Mouse (Mus musculus): Measurements from ENCODE around the gene 1500009C09Rik. TPM values are rescaled to one million over a fixed set of nuclear protein-coding genes. Genes with fewer than 3 reads are reported as not detected.

1500009C09Rik gene
- total RNA-seq (2017): not detected in 3 replicates

DNA sequence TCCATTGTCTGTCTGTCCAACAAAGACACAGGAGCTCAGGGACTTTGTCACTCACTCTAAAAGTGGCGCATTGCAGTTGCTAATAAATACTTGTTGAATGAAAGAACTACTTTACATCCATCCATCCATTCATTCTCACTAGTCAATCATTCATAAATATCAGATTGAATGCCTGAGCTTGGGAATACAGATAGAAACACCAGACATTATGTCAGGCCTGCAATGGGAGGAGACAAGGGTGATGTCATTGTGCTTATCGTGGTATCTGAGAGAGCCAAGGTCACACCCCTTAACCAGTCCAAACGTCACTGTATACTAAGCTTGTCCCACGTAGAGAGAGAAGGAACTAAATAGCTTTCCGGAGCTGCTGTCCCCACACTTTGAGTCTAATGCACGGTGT lies at the start of gene 1500009C09Rik:
Gene 1500009C09Rik (plus strand): TSS at position 301 of the 400 bp plus-strand sequence.
- ATAC-seq (replicated peaks; ENCODE audit: insufficient number of reproducible peaks, low FRiP score, low TSS enrichment, poor library complexity, severe bottlenecking): no peak

DNA sequence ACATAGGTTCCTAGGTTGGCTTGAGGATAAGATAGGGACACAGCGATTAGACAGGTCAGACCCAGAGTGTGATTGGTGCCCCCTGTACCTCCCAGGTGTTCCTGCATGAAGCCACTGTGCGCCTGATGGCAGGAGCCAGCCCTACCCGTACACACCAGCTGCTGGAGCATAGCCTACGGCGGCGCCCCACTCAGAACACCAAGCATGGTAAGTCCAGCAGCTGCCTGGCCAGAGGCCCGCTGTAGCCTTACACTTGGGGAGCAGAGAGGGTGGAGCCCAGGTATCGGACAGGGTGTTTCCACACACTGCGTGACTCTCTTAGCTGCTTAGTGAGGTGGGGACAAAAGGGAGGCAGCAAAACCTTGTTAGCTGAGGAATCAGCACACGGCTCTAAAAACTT lies 49.1 kb upstream of the 1500009C09Rik start:
- ATAC-seq (replicated peaks; ENCODE audit: insufficient number of reproducible peaks, low FRiP score, low TSS enrichment, poor library complexity, severe bottlenecking): no peak

DNA sequence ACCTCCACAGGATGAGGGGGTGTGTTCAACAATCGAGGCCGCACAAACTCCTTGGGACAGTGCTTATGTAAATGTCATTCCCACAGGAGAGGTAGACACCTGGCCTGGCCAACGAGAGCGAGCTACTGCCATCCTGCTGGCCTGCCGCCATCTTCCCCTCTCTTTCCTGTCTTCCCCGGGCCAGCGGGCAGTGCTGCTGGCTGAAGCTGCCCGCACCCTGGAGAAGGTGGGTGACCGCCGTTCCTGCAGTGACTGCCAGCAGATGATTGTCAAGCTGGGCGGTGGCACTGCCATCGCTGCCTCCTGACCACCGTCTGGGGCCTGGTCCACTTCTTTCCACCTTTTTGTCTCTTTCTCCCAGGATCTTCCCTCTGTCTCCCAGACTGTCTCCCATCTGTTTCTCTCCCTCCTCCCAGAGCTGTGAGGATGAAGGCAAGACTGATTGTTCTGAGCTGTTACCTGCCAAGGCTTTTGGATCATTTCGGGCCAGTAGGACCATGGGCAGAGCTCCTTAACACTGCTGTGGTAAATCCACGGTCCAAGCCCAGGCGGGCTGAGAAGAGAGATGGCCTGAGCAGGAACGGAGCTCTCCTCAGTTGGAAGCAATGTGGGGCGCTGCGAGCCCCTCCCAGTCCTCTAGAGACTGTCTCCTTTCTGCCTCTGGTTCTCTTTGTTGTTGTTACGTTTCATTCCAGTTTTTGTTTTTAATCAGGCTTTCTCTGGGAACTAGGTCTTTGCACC lies 48.4 kb upstream of the 1500009C09Rik start:
- ATAC-seq (replicated peaks; ENCODE audit: insufficient number of reproducible peaks, low FRiP score, low TSS enrichment, poor library complexity, severe bottlenecking): no peak

DNA sequence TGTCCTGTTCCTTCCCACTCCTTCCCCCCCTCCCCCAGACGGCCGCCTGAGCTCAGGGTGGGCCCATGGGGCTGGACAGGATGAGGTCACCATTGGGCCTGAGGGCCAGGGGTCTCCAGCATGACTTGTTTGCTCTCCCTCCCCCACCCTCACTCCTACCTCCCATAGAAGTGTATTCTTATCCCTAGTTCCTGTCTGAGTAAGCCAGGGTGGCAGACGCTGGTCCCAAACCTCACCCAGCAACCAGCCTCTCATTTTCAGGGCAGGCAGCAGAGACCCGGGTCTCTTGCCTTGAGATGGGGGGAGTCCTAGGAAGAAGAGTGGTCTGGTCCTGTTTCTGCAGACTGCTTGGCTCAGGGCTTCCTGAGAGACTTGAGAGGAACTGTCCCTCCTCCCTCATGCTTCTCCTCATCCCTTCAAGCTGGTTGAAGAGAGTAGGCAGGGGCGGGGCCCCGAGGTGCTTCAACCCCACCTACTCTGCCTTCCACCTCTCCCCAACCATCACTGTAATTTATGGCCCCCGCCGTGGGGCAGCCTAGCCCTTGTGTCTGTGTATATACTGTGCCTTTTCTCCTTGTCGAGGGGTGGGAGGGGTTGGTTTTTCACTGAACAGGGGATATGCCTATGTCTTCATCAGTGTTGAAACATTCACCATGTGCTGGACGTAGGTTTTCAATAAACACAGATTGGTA lies 47.4 kb upstream of the 1500009C09Rik start:
- no peak for ATAC-seq (replicated peaks; ENCODE audit: insufficient number of reproducible peaks, low FRiP score, low TSS enrichment, poor library complexity, severe bottlenecking)

DNA sequence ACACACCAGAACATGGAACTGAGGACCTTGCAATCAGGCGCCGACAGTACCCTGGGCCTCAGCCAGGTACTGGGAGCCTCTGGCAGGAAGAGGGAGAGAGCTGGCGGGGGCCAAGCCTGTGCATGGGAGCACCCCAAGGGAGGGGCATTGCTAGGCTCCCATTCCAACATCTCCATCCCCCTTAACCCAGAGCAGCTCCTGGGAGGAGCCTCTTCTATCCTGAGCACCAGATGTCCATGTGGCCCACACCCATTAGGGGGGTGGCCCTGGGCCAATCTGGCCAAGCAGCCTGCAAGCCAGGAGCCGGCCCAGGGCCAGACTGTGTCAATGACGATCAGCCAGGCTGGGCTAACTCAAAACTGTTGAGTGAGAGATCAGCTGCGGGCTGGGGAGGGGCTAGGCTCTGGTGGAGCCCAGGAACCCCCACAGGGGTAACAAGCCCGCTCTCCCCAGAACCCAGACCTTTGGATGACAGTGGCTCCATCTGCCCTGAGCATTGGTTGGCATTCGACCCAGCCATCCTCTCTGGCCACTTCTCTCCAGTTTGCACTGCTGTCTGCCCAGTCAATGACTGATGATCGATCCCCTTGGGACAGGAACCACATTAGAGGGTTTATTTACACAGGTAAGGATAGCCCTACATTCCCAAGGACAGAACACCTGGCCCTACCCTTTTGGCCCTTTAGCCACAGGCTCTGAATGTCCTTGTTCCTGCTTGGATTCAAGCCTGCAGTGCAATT lies 45.7 kb upstream of the 1500009C09Rik start:
- no peak for ATAC-seq (replicated peaks; ENCODE audit: insufficient number of reproducible peaks, low FRiP score, low TSS enrichment, poor library complexity, severe bottlenecking)

DNA sequence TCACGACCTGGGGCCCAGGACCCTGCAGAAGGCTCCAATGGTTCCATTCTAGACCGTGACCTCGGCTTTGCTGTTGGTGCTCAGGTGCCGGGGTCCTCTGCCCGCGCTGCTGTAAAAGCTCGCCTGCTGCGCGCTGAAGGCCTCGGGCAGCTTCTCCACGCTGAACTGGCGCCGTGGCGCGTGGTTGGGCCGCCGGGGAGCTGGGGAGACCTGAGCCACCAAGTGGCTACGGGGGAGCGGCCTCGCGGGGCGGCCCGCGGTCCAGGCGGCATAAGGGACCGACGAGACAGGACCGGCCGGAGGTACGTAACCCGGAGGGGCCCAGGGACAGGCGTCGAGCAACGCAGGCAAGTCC lies 45.1 kb upstream of the 1500009C09Rik start:
- ATAC-seq (replicated peaks; ENCODE audit: insufficient number of reproducible peaks, low FRiP score, low TSS enrichment, poor library complexity, severe bottlenecking): no peak

DNA sequence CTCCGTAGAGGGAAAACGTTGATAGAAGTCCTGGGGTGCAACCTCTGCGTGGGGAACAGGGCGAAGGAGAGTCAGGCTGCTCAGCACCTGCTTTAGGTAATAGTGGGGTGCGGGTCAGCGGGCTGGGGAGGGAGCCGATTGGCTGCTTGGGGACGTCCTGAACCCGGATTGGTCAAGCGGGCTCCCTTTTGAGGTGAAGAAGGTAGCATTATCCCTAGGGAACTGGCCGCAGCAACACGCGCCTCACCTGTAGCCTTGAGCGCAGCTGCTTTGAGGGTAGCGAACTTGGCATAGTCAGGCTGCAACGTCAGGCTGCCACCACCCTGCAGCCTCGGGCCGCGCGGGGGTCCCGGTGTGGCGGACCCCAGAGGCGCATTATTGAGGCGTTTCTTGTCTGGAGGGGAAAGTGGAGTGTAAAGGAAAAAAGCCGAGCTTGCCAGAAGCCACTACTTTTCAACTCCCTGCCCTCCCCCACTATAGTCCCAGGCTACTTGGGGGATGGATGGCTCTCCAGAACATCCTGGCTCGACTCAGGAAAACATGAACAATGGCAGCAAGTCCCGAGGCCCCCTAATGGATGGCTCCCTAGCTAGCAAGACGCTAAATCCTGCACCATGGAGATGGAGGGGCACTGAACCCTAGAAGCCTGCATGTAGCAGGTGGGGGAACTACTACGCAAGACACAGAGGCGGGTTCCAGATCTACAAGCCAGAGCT lies 44.5 kb upstream of the 1500009C09Rik start:
- ATAC-seq (replicated peaks; ENCODE audit: insufficient number of reproducible peaks, low FRiP score, low TSS enrichment, poor library complexity, severe bottlenecking): no peak

DNA sequence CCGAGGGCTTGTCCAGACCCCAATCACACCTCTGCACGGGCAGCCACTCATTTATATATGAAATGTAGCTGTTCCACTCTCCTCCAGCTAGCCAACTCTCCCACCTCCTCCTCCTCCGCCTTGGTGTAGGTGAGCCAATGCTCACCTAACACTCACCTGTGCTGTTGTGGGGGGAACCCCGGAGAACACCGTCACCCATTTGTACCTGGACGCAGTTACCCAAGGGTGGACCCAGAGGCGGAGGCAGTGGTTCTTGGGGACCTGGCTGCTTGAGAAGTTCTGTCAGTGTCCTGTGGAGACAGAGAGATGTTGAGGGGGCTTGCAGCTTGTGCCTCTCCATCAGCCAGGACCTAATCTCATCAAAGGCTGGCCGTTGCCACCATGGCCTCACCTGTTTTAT lies 43.9 kb upstream of the 1500009C09Rik start:
- no peak for ATAC-seq (replicated peaks; ENCODE audit: insufficient number of reproducible peaks, low FRiP score, low TSS enrichment, poor library complexity, severe bottlenecking)

DNA sequence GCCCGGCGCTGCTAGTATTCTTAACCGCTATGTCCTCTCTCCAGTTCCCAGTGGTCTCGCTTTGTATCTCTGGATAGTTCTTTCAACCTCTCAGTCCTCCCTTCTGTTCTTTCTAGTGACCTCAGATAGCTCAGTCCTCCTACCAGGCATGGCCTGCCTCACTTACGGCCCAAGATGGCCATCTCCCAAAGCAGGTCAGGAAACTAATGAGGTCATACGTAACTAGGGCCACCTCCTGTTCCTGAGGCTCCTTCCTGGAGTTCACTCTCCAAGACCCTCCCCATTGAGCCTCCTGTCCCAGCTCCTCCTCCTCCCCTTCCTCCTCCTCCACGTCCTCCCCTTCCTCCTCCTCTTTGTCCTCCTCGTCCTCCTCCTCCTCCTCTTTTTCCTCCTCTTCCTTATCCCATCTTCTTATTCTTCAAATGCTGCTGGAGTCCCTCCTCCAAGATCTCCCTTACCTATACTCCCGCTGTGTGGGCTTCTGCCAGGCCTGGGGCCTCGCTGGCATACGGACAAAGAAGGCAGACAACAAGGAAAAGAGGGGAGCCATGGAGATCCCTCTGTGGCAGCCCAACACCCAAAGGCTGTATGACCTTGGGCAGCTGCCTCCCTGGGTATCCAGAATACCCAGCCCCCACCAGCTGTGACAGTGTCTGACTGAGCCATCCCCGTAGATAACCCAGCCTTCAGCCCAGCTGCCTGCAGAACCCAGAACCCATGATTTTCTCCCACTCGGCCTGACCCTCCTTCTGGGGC lies 42.7 kb upstream of the 1500009C09Rik start:
- ATAC-seq (replicated peaks; ENCODE audit: insufficient number of reproducible peaks, low FRiP score, low TSS enrichment, poor library complexity, severe bottlenecking): no peak

DNA sequence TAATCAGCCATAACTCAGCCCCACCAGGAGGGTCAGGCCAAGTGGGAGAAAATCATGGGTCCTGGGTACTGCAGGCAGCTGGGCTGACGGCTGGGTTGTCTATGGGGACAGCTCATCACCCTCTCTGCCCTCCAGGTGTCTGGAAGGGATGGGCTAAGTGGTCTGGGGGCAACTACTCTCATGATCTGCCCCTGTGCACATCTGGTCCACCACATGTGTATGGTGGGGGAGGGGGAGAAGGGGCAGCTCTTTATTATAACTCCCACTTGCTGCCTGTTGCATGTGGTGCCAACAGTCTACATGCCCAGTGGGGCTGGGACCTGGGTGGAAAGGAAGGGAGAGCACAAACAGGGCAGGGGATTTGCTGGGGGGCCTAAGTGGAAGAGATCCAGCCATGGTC lies 41.4 kb upstream of the 1500009C09Rik start:
- no peak for ATAC-seq (replicated peaks; ENCODE audit: insufficient number of reproducible peaks, low FRiP score, low TSS enrichment, poor library complexity, severe bottlenecking)

DNA sequence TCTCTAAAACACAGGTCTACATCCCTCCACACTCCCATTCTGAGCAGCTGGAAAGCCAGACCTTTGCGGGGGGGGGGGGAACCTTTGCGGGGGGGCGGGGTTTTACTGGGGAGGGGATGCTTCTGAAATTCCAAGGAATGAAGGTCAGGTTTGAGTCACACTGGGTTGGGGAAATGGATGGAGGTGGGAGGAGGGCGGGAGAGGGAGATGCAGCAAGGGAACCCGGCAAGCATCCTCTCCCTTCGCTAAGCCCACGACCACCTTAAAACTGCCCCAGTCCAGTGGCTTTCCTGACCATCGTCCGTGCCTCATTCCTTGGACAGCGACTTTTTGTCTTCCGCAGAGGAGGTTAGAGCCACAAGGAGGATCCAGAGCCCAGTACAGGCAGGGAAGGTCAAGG lies 40.9 kb upstream of the 1500009C09Rik start:
- ATAC-seq (replicated peaks; ENCODE audit: insufficient number of reproducible peaks, low FRiP score, low TSS enrichment, poor library complexity, severe bottlenecking): no peak

DNA sequence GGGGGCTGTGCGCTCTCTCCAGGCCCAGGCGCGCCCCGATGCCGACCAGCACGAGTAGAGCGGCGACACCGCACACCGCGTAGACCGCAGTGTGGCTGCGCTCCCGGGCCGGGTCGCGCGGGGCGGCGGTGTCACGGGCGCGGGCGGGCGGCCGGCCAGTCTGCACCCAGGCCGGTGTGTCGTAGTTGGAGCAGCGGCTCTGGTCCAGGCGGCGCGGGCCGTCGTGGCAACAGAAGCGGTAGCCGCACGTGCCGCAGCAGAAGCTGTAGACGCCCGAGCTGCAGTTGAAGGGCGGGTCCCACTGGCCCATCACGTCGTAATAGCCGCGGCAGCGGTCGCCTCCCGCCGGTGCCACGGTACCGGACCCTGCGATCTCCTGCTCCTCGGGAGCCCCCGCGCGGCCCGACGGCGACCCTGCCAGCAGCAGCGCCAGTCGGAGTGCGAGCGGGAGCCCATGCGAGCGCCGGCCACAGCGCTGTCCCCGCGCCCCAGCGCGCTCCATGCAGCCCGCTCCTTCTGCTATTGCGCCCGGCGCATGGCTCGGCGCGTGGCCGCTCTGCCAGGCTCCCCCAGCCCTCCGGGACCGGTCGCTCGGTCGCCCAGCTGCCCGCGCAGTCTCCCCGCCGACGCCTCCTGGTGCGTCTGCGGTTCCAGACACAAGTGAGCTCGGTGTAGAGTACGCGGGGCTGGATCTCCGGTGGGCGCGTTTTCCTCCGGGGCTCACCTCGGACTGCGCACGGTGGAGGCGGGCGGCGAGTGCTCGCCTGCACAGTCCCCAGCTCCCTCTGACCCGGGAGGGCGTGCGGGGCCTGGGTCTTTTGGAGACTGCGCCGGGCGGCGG lies 40.1 kb upstream of the 1500009C09Rik start:
- no peak for ATAC-seq (replicated peaks; ENCODE audit: insufficient number of reproducible peaks, low FRiP score, low TSS enrichment, poor library complexity, severe bottlenecking)

DNA sequence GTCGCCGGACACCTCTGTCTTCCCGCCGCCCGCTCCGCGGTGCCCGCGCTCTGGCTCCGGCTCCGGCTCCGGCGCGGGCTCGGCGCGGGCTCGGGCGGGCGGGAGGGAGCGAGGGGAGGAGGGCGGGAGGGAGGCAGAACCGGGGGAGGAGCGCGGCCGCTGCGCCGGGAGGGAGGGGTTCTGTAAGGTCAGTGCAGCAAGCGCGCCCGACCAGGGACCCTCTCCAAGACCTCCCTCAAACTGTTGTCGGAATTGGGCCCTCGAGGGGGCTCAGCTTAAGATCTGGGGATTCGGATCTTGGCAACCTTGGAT lies 39.5 kb upstream of the 1500009C09Rik start, which contains the start of gene Shisa8:
Gene Shisa8 (minus strand): TSS at position 64 of the 312 bp plus-strand sequence.
- no peak for ATAC-seq (replicated peaks; ENCODE audit: insufficient number of reproducible peaks, low FRiP score, low TSS enrichment, poor library complexity, severe bottlenecking)

DNA sequence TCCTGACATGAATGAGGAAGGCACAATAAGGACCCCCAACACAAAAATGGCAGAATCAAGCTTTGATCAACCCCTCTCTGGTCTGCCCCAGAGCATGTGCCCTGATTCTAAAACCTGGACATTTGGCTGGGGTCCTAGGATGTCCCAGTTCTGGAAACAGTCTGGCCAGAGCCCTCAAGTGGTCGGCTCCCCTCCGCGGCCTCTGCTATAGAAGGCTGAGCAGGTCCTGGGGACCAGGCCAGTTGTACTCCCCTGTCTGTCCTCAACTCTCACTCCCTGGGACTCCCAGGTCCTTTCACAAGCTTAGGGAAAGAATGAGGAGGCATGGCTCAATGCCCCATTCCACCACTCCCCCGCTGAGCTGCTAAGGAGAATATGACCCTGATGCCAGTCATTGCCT lies 39.0 kb upstream of the 1500009C09Rik start:
- no peak for ATAC-seq (replicated peaks; ENCODE audit: insufficient number of reproducible peaks, low FRiP score, low TSS enrichment, poor library complexity, severe bottlenecking)

DNA sequence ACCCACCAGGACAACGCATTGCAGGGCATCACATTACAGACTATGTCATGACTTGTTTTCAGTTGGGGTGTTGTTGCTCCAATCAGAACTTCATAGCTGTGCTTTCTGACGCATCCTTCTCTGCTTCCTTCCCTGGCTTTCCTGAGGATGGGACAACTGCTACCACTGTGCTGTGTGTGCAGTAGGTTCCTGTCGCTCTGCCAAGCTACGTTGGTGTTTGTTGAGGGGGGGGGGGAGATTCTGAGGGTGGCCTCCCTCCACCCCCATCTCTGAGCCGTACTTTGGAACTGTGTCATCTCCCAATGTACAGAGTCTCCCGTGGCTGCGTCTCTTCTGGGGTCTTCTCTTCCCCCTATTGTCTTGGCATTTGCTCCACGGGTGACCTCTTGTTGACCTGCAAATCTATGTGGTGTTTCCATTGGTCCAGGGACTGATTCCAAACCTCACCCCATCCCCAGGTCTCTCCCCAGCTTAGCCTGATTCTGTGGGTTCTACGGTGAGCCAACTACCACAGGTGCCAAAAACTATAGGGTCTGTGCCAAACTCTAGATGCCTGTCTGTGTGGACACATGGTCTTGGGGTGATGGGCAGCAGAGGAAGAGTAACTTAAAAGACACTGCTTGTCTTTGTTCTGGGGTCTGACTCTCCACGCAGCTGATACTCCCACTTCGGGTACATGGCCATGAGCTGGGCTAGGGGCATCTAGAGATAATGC lies 36.7 kb upstream of the 1500009C09Rik start:
- no peak for ATAC-seq (replicated peaks; ENCODE audit: insufficient number of reproducible peaks, low FRiP score, low TSS enrichment, poor library complexity, severe bottlenecking)

DNA sequence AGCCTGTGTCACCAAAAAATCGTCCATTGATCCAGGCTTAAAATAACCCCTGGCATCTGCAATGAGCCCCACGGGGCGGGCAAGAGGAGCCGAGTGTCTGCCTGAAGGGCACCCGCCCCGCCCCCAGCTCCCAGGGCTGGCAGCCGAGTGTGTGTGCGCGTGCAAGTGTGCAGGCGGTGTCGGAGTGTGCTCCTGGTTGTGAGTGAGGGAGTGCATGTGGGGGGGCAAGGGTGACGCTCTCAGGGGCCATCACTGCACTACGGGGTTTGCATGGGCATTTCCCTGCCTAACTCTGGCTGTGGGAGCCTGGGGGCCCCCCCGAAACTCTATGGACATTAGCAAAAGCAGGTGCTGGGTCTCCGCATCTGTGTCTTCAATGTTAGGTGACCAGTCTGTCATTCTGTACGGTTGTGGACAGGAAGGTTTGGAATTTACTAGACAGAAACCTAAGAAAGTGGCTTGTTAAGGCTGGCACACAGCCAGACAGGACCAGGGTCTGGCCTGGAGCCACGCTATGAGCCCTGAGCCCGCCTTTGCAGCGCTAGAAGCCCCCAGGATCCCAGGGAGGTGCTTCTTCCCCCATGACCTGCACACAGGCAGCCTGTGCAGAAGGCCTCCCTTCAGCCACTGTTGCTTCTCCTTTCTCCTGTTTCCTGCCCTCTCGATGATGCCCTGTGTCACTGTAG lies 35.9 kb upstream of the 1500009C09Rik start:
- no peak for ATAC-seq (replicated peaks; ENCODE audit: insufficient number of reproducible peaks, low FRiP score, low TSS enrichment, poor library complexity, severe bottlenecking)

DNA sequence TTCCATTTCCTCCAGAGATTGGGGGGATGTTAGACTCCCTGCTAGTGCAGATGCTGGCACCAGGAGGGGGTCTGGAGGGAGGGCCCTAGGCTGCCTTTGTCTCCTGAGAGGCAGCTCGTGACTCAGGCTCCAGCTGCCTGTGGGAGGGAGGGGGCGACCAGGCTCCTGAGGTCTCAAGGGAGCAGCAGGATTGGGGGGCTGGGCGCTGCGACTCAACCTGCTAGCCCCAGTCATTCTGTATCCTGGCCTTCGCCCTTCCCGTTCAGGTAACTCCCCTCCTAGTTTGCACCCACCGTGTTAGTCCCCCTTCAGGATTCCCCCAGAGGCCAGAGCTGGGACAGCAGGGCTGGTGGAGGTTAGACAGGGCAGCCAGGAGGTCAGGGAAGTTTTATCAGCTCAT lies 35.2 kb upstream of the 1500009C09Rik start:
- no peak for ATAC-seq (replicated peaks; ENCODE audit: insufficient number of reproducible peaks, low FRiP score, low TSS enrichment, poor library complexity, severe bottlenecking)
